Mouse (Mus musculus): ENCODE data around the gene Ank3.

DNA sequence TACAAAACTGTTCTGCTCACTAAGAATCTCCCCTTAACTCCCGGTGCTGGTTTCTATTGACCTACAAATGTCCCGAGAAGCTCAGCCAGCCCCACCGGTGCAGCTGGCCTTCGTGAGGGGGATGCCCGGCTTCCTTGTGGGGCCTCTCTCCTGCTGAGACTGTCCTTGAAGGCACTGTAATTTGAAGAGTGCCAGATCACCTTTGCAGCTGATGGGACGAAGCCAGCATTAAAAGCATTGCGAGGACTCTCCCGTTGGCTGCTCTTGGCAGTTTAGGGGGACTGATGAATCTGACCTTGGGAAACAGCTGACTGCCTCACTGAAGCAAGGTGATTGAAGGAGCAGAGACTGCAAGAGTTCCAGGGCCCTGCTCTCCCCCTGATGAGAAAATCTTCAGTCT is 464.3 kb downstream of the Ank3 start:
- TF ChIP-seq CTCF (conservative IDR thresholded peaks at IDR 0.05; ENCODE audit: insufficient read depth, insufficient read length, low read depth, low read length) (no peak), POLR2A (IDR thresholded peaks at IDR 0.05; ENCODE audit: low read depth, low read length) (no peak)
